Mouse (Mus musculus): Measurements from ENCODE around the gene Osm. TPM values are rescaled to one million over a fixed set of nuclear protein-coding genes. Genes with fewer than 3 reads are reported as not detected.

Osm gene
- polyA plus RNA-seq, 1 experiment from 2014 or later, result not detected

DNA sequence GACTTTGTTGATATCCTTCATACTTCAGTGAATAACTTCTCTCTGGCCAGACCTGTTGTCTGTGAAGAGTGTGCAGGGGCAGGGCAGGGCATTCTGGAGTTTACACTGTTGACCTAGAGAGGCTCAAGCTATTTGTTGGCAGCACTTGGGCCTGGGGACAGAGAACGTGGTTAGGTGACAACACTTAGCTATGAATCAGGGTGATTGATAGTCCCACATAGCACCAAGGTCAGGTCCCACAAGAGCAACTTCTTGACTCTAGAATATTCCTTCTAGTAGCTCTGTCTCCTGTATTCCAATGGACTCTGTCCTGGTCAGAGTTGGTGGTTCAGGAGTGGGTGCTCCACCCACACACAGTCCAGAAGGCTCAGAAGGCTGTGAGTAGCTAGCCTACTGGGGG is 25.4 kb upstream of the Osm start:
- no peaks in the 10 kb centered on the region for H3K4me1 ChIP-seq (ENCODE audit: control insufficient read depth, insufficient read depth, low read depth, low read length)

DNA sequence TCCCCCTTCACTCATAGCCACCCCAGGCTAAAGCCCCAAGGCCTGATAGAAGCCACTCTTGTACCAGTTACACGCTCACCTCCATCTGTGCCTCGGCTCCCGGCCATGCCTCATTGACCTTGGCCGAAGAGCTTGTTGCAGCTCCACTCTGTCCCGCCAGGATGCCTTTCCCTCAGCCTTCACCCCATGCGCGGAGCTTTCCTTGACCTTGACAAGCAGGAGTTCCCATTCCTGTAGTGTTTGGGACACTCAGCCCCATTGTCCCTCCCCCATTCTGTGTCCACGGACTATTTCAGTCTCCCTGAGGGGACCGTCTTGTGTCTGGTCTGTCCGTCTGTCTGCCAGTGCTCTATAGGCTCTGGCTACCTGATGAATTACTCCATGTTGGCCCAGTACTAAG is 23.1 kb upstream of the Osm start:
- Histone ChIP-seq H3K4me3 (ENCODE audit: low read length) (no peak overlapping the region), H3K9ac (ENCODE audit: low read depth, low read length) (no peak overlapping the region), H3K27me3 (replicated peaks; ENCODE audit: control insufficient read depth, insufficient read depth, low read length) (peaks cover 7% of the 10 kb centered on the region), H3K27ac (ENCODE audit: low read depth, low read length) (no peak overlapping the region), H3K4me2 (ENCODE audit: low read length) (no peak overlapping the region), H3K4me1 (ENCODE audit: control insufficient read depth, insufficient read depth, low read depth, low read length) (peaks cover 3% of the 10 kb centered on the region; the same call in 1 of the 2 replicates), H3K36me3 (ENCODE audit: control insufficient read depth, insufficient read depth, low read length) (peaks cover 31% of the 10 kb centered on the region), H3K9me3 (ENCODE audit: control insufficient read depth, low read length) (peaks cover 5% of the 10 kb centered on the region; the same call in 1 of the 2 replicates)
- ATAC-seq, result no peak
- WGBS, result 90% methylated on average over 10 of the region's 10 CpGs

More for the DNA sequence above, 25.4 kb upstream of the Osm start:
- no peaks in the 10 kb centered on the region for H3K27me3 ChIP-seq (replicated peaks; ENCODE audit: control insufficient read depth, insufficient read depth, low read length)
- no peaks in the 10 kb centered on the region for H3K9me3 ChIP-seq (ENCODE audit: control insufficient read depth, low read length)
- no peak overlapping the region for H3K9ac ChIP-seq (ENCODE audit: low read depth, low read length)
- ATAC-seq, result no peak
- 56% methylated on average over 1 of the region's 1 CpGs for WGBS
- no peak overlapping the region for H3K27ac ChIP-seq (ENCODE audit: low read depth, low read length)
- no peak overlapping the region for H3K4me2 ChIP-seq (ENCODE audit: low read length)
- no peak overlapping the region for H3K4me3 ChIP-seq (ENCODE audit: low read length)
- H3K36me3 ChIP-seq (ENCODE audit: control insufficient read depth, insufficient read depth, low read length), result peaks cover 32% of the 10 kb centered on the region

DNA sequence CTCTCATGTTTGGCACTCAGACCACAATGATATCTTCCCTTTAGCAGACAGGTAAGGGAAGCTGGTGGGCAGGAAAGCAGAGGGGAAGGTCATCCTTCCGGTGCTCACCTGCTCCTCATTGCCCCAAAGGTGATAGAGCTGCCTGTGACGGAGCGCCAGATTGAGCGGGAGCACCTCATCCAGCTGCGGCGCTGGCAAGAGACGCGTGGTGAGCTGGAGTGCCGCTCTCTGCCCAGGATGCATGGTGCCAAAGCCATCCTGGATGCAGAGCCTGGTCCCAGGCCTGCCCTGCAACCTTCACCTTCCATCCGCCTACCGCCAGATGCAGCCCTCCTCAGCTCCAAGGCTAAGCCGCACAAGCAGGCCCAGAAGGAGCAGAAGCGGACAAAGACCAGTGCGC is 21.6 kb upstream of the Osm start:
- Histone ChIP-seq H3K4me2 (ENCODE audit: low read length) (no peak overlapping the region), H3K9ac (ENCODE audit: low read depth, low read length) (no peak overlapping the region), H3K4me3 (ENCODE audit: low read length) (no peak overlapping the region), H3K4me1 (ENCODE audit: control insufficient read depth, insufficient read depth, low read depth, low read length) (peaks cover 6% of the 10 kb centered on the region; the same call in 1 of the 2 replicates), H3K36me3 (ENCODE audit: control insufficient read depth, insufficient read depth, low read length) (peaks cover 30% of the 10 kb centered on the region), H3K27ac (ENCODE audit: low read depth, low read length) (no peak overlapping the region), H3K9me3 (ENCODE audit: control insufficient read depth, low read length) (peaks cover 5% of the 10 kb centered on the region; the same call in 1 of the 2 replicates), H3K27me3 (replicated peaks; ENCODE audit: control insufficient read depth, insufficient read depth, low read length) (peaks cover 11% of the 10 kb centered on the region)
- ATAC-seq, result no peak
- 91% methylated on average over 14 of the region's 14 CpGs for WGBS

DNA sequence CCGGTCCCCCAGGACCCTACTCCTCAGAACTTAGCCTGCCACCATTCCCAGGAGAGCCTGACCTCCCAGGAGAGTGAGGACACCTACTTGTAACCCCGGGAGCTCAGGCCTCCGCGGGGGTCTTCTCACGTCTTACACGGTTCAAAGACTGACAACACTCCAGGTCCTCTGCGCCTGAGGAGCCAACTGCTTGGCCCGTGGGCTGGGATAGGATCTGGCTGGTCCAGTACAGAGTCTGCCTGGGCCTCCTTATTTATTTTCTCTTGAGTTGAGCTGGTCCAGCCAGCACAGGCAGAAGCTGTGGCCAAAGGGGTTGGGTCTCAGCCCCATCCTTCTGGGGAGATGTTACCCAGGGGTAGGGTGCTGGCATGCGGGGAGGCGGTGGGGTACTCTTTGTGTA is 21.2 kb upstream of the Osm start:
- Histone ChIP-seq H3K9me3 (ENCODE audit: control insufficient read depth, low read length) (peaks cover 5% of the 10 kb centered on the region; the same call in 1 of the 2 replicates), H3K9ac (ENCODE audit: low read depth, low read length) (no peak overlapping the region), H3K4me3 (ENCODE audit: low read length) (no peak overlapping the region), H3K4me1 (ENCODE audit: control insufficient read depth, insufficient read depth, low read depth, low read length) (peaks cover 6% of the 10 kb centered on the region; the same call in 1 of the 2 replicates), H3K27me3 (replicated peaks; ENCODE audit: control insufficient read depth, insufficient read depth, low read length) (peaks cover 11% of the 10 kb centered on the region), H3K36me3 (ENCODE audit: control insufficient read depth, insufficient read depth, low read length) (peaks cover 27% of the 10 kb centered on the region), H3K27ac (ENCODE audit: low read depth, low read length) (no peak overlapping the region), H3K4me2 (ENCODE audit: low read length) (no peak overlapping the region)
- no peak for ATAC-seq
- 85% methylated on average over 10 of the region's 10 CpGs for WGBS

DNA sequence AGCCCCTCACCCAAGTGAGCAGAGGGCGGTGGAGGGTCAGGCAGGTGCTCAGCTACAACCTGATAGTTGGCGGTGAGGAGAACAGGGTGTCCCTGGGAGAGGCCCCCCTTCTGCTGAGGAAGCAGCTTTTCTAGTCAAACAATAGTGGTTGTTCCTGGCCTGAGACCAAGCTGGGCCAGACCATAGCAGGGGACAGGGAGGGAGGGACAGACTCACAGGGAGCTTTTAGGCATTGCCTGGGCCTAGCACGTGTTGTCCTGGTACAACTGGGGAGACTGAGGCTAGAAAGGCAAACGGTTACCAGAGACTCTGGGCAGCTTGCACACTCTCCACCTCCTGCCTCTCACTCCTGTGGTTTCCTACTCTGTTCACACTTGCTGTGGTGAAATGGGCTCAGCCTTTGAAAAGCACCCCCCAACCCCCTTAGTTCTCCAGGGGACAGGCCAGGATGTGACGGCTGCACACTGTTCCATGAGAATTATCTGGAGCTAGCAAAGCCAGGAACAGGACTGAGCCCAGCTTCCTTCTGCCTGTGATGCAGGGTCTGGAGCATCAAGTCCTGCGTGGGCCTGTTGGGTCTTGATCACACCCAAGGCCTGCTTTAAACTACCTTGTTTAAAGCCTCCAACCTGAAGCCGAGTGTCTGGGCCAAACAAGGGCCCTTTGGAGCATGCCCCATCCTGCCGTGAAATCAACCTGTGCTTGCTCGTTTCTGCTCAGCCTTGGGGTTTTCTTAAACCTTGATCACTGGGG is 19.8 kb upstream of the Osm start:
- Histone ChIP-seq H3K36me3 (ENCODE audit: control insufficient read depth, insufficient read depth, low read length) (peaks cover 24% of the 10 kb centered on the region), H3K4me3 (ENCODE audit: low read length) (no peak overlapping the region), H3K27me3 (replicated peaks; ENCODE audit: control insufficient read depth, insufficient read depth, low read length) (peaks cover 11% of the 10 kb centered on the region), H3K27ac (ENCODE audit: low read depth, low read length) (peak overlapping the region; percentile 16; the same call in 1 of the 2 replicates), H3K9me3 (ENCODE audit: control insufficient read depth, low read length) (peaks cover 5% of the 10 kb centered on the region; the same call in 1 of the 2 replicates), H3K9ac (ENCODE audit: low read depth, low read length) (no peak overlapping the region), H3K4me1 (ENCODE audit: control insufficient read depth, insufficient read depth, low read depth, low read length) (peaks cover 6% of the 10 kb centered on the region; the same call in 1 of the 2 replicates), H3K4me2 (ENCODE audit: low read length) (no peak overlapping the region)
- ATAC-seq, result peak; percentile 22; the same call in 1 of the 2 replicates
- 81% methylated on average over 9 of the region's 9 CpGs for WGBS

DNA sequence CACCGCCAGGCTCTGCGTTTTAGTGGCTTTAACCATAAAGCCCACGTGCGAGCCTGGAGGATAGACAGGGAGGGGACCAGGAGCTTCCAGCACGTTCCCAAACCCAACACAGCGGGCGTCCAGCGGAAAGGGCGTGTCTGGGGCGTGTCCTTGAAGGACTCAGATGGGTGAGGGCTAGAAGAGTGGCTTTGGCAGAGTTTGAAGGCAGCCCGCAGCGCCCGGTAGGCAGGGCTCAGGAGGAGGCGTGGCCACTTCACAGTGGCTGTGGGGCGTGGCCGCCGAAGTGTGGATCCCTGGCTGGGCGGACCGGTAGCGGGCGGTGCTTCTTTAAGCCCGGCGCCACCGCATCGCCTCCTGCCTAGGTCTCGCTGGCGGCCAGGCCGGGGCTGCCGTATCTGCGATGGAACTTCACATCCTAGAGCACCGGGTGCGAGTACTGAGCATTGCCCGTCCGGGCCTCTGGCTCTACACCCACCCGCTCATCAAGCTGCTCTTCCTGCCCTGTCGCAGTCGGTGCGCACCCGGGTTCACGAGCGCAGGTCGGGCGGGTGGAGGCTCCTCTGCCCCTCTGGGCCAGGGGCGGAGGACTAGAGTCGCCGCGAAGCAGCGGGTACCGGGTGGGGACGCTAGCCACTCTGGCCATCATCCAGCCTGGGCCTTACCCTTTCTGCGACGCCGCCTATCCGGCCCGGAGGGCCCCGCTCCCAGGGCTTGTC is 18.1 kb upstream of the Osm start, which contains the start of gene Castor1:
Castor1 (plus strand) TSS at position 312 of the 716 bp plus-strand sequence.
- peak; percentile 72 for ATAC-seq
- Histone ChIP-seq H3K9me3 (ENCODE audit: control insufficient read depth, low read length) (peaks cover 5% of the 10 kb centered on the region; the same call in 1 of the 2 replicates), H3K4me1 (ENCODE audit: control insufficient read depth, insufficient read depth, low read depth, low read length) (peaks cover 6% of the 10 kb centered on the region; the same call in 1 of the 2 replicates), H3K27ac (ENCODE audit: low read depth, low read length) (0 out of 2 replicates have a peak within 1 kb of the TSS, but pooled peaks have one; percentile 2), H3K4me2 (ENCODE audit: low read length) (peak within 1 kb of the TSS; percentile 68), H3K9ac (ENCODE audit: low read depth, low read length) (peak within 1 kb of the TSS; percentile 58), H3K27me3 (replicated peaks; ENCODE audit: control insufficient read depth, insufficient read depth, low read length) (peaks cover 11% of the 10 kb centered on the region), H3K36me3 (ENCODE audit: control insufficient read depth, insufficient read depth, low read length) (peaks cover 14% of the 10 kb centered on the region), H3K4me3 (ENCODE audit: low read length) (peak within 1 kb of the TSS; percentile 42)
- WGBS, result 1% methylated on average over 56 of the region's 56 CpGs

DNA sequence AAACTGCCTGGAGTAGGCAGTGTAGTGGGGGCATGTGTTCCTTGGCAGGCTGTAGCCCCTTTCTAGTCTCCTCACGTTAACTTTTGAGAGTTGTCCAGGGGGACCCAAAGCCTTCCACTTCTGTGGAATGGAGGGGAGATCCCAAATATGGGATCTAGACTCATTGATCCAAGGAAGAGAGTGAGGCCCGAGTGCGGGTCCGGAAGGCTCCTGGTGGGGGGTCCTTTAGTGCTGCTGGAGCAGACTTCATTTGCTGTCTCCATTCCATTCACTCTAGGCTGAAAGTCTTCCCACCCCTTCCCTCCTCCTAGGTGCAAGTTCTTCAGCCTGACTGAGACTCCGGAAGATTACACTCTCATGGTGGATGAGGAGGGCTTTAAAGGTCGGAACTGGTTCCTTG is 17.6 kb upstream of the Osm start:
- 6% methylated on average over 6 of the region's 6 CpGs for WGBS
- H3K4me2 ChIP-seq (ENCODE audit: low read length), result peak overlapping the region; percentile 68
- H3K4me3 ChIP-seq (ENCODE audit: low read length), result peak overlapping the region; percentile 42
- peaks cover 5% of the 10 kb centered on the region; the same call in 1 of the 2 replicates for H3K9me3 ChIP-seq (ENCODE audit: control insufficient read depth, low read length)
- H3K4me1 ChIP-seq (ENCODE audit: control insufficient read depth, insufficient read depth, low read depth, low read length), result peaks cover 6% of the 10 kb centered on the region; the same call in 1 of the 2 replicates
- peak overlapping the region; percentile 58 for H3K9ac ChIP-seq (ENCODE audit: low read depth, low read length)
- H3K36me3 ChIP-seq (ENCODE audit: control insufficient read depth, insufficient read depth, low read length), result peaks cover 11% of the 10 kb centered on the region
- no peak overlapping the region for H3K27ac ChIP-seq (ENCODE audit: low read depth, low read length)
- H3K27me3 ChIP-seq (replicated peaks; ENCODE audit: control insufficient read depth, insufficient read depth, low read length), result peaks cover 11% of the 10 kb centered on the region
- ATAC-seq, result 0 out of 2 replicates have a peak, but pooled peaks have one; percentile 1

DNA sequence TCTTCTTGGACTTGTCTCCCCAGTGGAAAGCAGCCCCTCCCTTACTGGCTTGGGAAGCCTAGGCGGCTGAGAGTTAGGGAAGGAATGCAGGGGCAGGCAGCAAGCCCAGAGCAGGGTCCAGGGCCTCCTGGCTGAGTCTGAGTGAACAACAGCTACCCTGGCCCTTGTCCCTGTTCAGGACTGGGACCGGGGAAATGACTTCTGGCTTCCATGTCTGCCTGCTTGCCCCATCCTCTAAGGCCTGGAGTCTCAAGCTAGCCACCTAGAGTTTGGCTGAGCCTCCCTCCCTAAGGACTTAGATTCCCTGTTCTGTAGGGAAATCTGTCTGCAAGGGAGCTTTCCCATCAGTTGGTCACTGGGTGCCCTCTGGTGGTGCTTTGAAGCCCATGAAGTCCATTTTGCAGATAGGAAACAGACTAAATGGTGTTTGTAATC is 16.9 kb upstream of the Osm start:
- 9% methylated on average over 2 of the region's 2 CpGs for WGBS

More for the DNA sequence above, 16.9 kb upstream of the Osm start:
- Histone ChIP-seq H3K4me3 (ENCODE audit: low read length) (no peak overlapping the region), H3K9me3 (ENCODE audit: control insufficient read depth, low read length) (peaks cover 5% of the 10 kb centered on the region; the same call in 1 of the 2 replicates), H3K27me3 (replicated peaks; ENCODE audit: control insufficient read depth, insufficient read depth, low read length) (peaks cover 11% of the 10 kb centered on the region), H3K4me1 (ENCODE audit: control insufficient read depth, insufficient read depth, low read depth, low read length) (peaks cover 6% of the 10 kb centered on the region; the same call in 1 of the 2 replicates), H3K4me2 (ENCODE audit: low read length) (no peak overlapping the region), H3K9ac (ENCODE audit: low read depth, low read length) (no peak overlapping the region), H3K36me3 (ENCODE audit: control insufficient read depth, insufficient read depth, low read length) (peaks cover 4% of the 10 kb centered on the region), H3K27ac (ENCODE audit: low read depth, low read length) (peak overlapping the region; percentile 1; the same call in 1 of the 2 replicates)
- ATAC-seq, result peak; percentile 52; the same call in 1 of the 2 replicates
